Mouse (Mus musculus): ENCODE measurements around the gene Gart.

DNA sequence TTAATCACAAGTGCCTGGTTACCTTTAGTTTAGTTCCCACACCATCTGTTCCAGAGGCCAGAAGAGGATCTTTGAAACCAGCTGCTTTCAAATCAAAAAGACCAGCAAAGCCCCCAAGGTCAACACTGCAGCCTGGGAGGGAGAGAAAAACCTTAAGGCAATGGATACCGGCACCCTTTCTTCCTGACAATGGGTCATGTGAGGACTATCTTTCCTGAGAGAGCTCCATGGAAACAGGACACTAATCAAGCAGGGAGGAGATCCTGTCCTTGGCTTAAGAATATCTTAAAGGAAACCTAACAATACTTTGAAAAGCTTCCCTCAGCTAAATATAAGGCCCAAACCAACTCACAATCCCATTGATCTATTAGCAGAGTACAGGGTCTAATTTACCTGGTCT lies 16.2 kb downstream of the Gart start:
- TF ChIP-seq CTCF (IDR thresholded peaks at IDR 0.05; ENCODE audit: low read depth, low read length) (no peak), POLR2A (IDR thresholded peaks at IDR 0.05; ENCODE audit: borderline replicate concordance, low read depth, low read length) (no peak)
